ENCODE assay signal across 7 mouse cellular contexts in genomic region chr8:13756982-13757804, GRCm38 (mm10). TPM values are rescaled to one million over a fixed set of nuclear protein-coding genes. Genes with fewer than 3 reads are reported as not detected.
DNase-seq lines count a peak whose midpoint lies in the region; ATAC-seq lines count a peak whose summit lies in the region.

TSS of gene Cdc16 (plus strand) at chr8:13757676.

- no peaks in the 10 kb centered on the region for H3K4me1 ChIP-seq in embryonic facial prominence, embryonic 11.5 days (ENCODE audit: control insufficient read depth, insufficient read depth, low read length)
- H3K4me1 ChIP-seq in limb, embryonic 11.5 days (ENCODE audit: control insufficient read depth, insufficient read depth, low read length), result peaks cover 5% of the 10 kb centered on the region; the same call in 1 of the 2 replicates
- peaks cover 12% of the 10 kb centered on the region; the same call in 1 of the 2 replicates for H3K4me1 ChIP-seq in midbrain, embryonic 14.5 days (ENCODE audit: control insufficient read depth, insufficient read depth, low read length)

- peak within 1 kb of the TSS; percentile 67 for H3K4me2 ChIP-seq in embryonic facial prominence, embryonic 11.5 days (ENCODE audit: low read depth, low read length)
- peak within 1 kb of the TSS; percentile 85 for H3K4me2 ChIP-seq in limb, embryonic 11.5 days (ENCODE audit: low read depth, severe bottlenecking)
- peak within 1 kb of the TSS; percentile 60 for H3K4me2 ChIP-seq in midbrain, embryonic 14.5 days (ENCODE audit: low read length)

- no peaks in the 10 kb centered on the region for H3K27me3 ChIP-seq in embryonic facial prominence, embryonic 11.5 days (ENCODE audit: control insufficient read depth, insufficient read depth, low read length)
- H3K27me3 ChIP-seq in limb, embryonic 11.5 days (ENCODE audit: control insufficient read depth, insufficient read depth, low read length), result no peaks in the 10 kb centered on the region
- H3K27me3 ChIP-seq in midbrain, embryonic 14.5 days (ENCODE audit: control insufficient read depth, insufficient read depth, low read length), result no peaks in the 10 kb centered on the region

- no peaks in the 10 kb centered on the region; the same call in none of the 2 replicates for H3K36me3 ChIP-seq in embryonic facial prominence, embryonic 11.5 days (replicated peaks; ENCODE audit: control insufficient read depth, insufficient read depth, low read depth, low read length)
- H3K36me3 ChIP-seq in limb, embryonic 11.5 days (ENCODE audit: control insufficient read depth, insufficient read depth, low read length), result peaks cover 2% of the 10 kb centered on the region; the same call in 1 of the 2 replicates
- H3K36me3 ChIP-seq in midbrain, embryonic 14.5 days (ENCODE audit: control insufficient read depth, insufficient read depth, low read length), result peaks cover 17% of the 10 kb centered on the region

- peak within 1 kb of the TSS; percentile 90 for H3K4me3 ChIP-seq in embryonic facial prominence, embryonic 11.5 days (ENCODE audit: low read depth, low read length)
- peak within 1 kb of the TSS; percentile 98 for H3K4me3 ChIP-seq in limb, embryonic 11.5 days (ENCODE audit: low read depth, low read length)
- peak within 1 kb of the TSS; percentile 100 for H3K4me3 ChIP-seq in midbrain, embryonic 14.5 days (replicated peaks; ENCODE audit: low read depth, low read length)

- no peaks in the 10 kb centered on the region for H3K9me3 ChIP-seq in embryonic facial prominence, embryonic 11.5 days (replicated peaks; ENCODE audit: control insufficient read depth, low read length)
- no peaks in the 10 kb centered on the region for H3K9me3 ChIP-seq in limb, embryonic 11.5 days (ENCODE audit: control insufficient read depth, low read length)
- no peaks in the 10 kb centered on the region for H3K9me3 ChIP-seq in midbrain, embryonic 14.5 days (ENCODE audit: control insufficient read depth, low read length)

- ATAC-seq in embryonic facial prominence, embryonic 11.5 days (replicated peaks; ENCODE audit: insufficient number of reproducible peaks, low FRiP score, low TSS enrichment, low read depth), result peak; percentile 94
- ATAC-seq in limb, embryonic 11.5 days (ENCODE audit: insufficient number of reproducible peaks, low FRiP score, low TSS enrichment, low read depth), result peak; percentile 94
- peak; percentile 95 for ATAC-seq in midbrain, embryonic 14.5 days (ENCODE audit: low FRiP score, low TSS enrichment)

- peak within 1 kb of the TSS; percentile 87 for H3K9ac ChIP-seq in embryonic facial prominence, embryonic 11.5 days (replicated peaks; ENCODE audit: low read length)
- peak within 1 kb of the TSS; percentile 93 for H3K9ac ChIP-seq in limb, embryonic 11.5 days (ENCODE audit: low read length)
- H3K9ac ChIP-seq in midbrain, embryonic 14.5 days (replicated peaks; ENCODE audit: low read length), result peak within 1 kb of the TSS; percentile 95

- H3K27ac ChIP-seq in embryonic facial prominence, embryonic 11.5 days (replicated peaks; ENCODE audit: low read depth, low read length), result no peak within 1 kb of the TSS; the same call in 1 of the 2 replicates
- no peak within 1 kb of the TSS; the same call in 1 of the 2 replicates for H3K27ac ChIP-seq in limb, embryonic 11.5 days (replicated peaks; ENCODE audit: low read depth, low read length)
- peak within 1 kb of the TSS; percentile 81 for H3K27ac ChIP-seq in midbrain, embryonic 14.5 days (replicated peaks; ENCODE audit: low read depth, low read length)

- peak; percentile 95 for DNase-seq in adrenal gland, postnatal 14 days
- DNase-seq in embryonic facial prominence, embryonic 11.5 days (ENCODE audit: low spot score), result peak; percentile 94
- DNase-seq in heart, adult 11 months, result peak; percentile 98
- DNase-seq in kidney, adult 18-20 months, result peak; percentile 93
- peak; percentile 98 for DNase-seq in limb, embryonic 11.5 days (ENCODE audit: low spot score)
- DNase-seq in midbrain, embryonic 14.5 days, result peak; percentile 96
- DNase-seq in spleen, adult 18-20 months, result peak; percentile 69 to 89

- 9% methylated on average over 40 of the region's 40 CpGs for WGBS in embryonic facial prominence, embryonic 11.5 days
- WGBS in limb, embryonic 11.5 days, result 10% methylated on average over 38 of the region's 40 CpGs
- 9% methylated on average over 40 of the region's 40 CpGs for WGBS in midbrain, embryonic 14.5 days

RNA-seq across cellular contexts. Expression of gene Cdc16, which starts in this region (rescaled TPM):
- 50.5 and 55.1 TPM in 2 replicates for total RNA-seq in adrenal gland, postnatal 14 days (2021)
- polyA plus RNA-seq in embryonic facial prominence, embryonic 11.5 days (2014; fragmentation: Nextera tagmentation; extraction: Ambion mirVana), result 282 and 295 TPM in 2 replicates
- polyA plus RNA-seq in limb, embryonic 11.5 days (2014; fragmentation: Nextera tagmentation; extraction: Ambion mirVana), result 246 and 251 TPM in 2 replicates
- polyA plus RNA-seq in midbrain, embryonic 14.5 days (2014; fragmentation: Nextera tagmentation; extraction: Ambion mirVana), result 158 and 207 TPM in 2 replicates
